Mouse (Mus musculus) lung, postnatal 25 days (tissue): ENCODE measurements at regions not wholly inside any gene's neighbourhood (a gene's known extent, or its start where the extent isn't known, plus 50 kb on each side); places are given as distances from the start of the nearest gene placed in this dataset.

Experiments used
- DNase-seq: peaks from one replicate; pipeline ENCODE4 v3.0.0; 2022; ENCODE audit warnings: low spot score

GRCm38 (mm10) chr12:27499276-27499675, 156.9 kb upstream of the Sox11 start:
- DNase-seq, result no peak

GRCm38 (mm10) chr12:27496826-27497557, 154.6 kb upstream of the Sox11 start:
- DNase-seq, result no peak

- DNase-seq, result no peak
Measured at GRCm38 (mm10) chr12:27492270-27492669, 149.9 kb upstream of the Sox11 start.

- DNase-seq, result no peak
Measured at GRCm38 (mm10) chr12:27481230-27481629, 138.9 kb upstream of the Sox11 start.

GRCm38 (mm10) chr12:27479601-27480001, 137.2 kb upstream of the Sox11 start:
- DNase-seq, result no peak

- no peak for DNase-seq
Measured at GRCm38 (mm10) chr12:27474631-27475030, 132.3 kb upstream of the Sox11 start.

GRCm38 (mm10) chr12:27471557-27471956, 129.2 kb upstream of the Sox11 start:
- no peak for DNase-seq

- DNase-seq, result no peak
Measured at GRCm38 (mm10) chr12:27470346-27470745, 128.0 kb upstream of the Sox11 start.

- DNase-seq, result no peak
Measured at GRCm38 (mm10) chr12:27468782-27469181, 126.4 kb upstream of the Sox11 start.

GRCm38 (mm10) chr12:27468141-27468540, 125.8 kb upstream of the Sox11 start:
- no peak for DNase-seq

- DNase-seq, result no peak
Measured at GRCm38 (mm10) chr12:27465499-27466150, 123.3 kb upstream of the Sox11 start.

- no peak for DNase-seq
Measured at GRCm38 (mm10) chr12:27458674-27459073, 116.3 kb upstream of the Sox11 start.

- DNase-seq, result no peak
Measured at GRCm38 (mm10) chr12:27437661-27438345, 95.4 kb upstream of the Sox11 start.

GRCm38 (mm10) chr12:27431338-27431737, 89.0 kb upstream of the Sox11 start:
- no peak for DNase-seq

- no peak for DNase-seq
Measured at GRCm38 (mm10) chr12:27417387-27418009, 75.1 kb upstream of the Sox11 start.

GRCm38 (mm10) chr12:27410555-27410954, 68.2 kb upstream of the Sox11 start:
- DNase-seq, result no peak

- no peak for DNase-seq
Measured at GRCm38 (mm10) chr12:27408440-27408839, 66.1 kb upstream of the Sox11 start.

GRCm38 (mm10) chr12:27399392-27399791, 57.0 kb upstream of the Sox11 start:
- DNase-seq, result no peak
